Mouse (Mus musculus): ENCODE data around the gene Atp6v0a4. TPM values are rescaled to one million over a fixed set of nuclear protein-coding genes. Genes with fewer than 3 reads are reported as not detected.

Atp6v0a4 gene
- total and polyA plus RNA-seq, 2 experiments from 2014 or later = 0.29 to 0.42 TPM

- Histone ChIP-seq H3K27ac (no peak overlapping the region), H3K9ac (replicated peaks; ENCODE audit: low read length) (no peak overlapping the region), H3K4me3 (ENCODE audit: low read length) (no peak overlapping the region), H3K4me2 (ENCODE audit: low read depth, low read length) (no peak overlapping the region), H3K9me3 (ENCODE audit: low read length) (no peaks in the 10 kb centered on the region), H3K36me3 (ENCODE audit: insufficient read depth, low read length) (no peaks in the 10 kb centered on the region), H3K4me1 (ENCODE audit: insufficient read depth, low read length) (no peaks in the 10 kb centered on the region), H3K27me3 (ENCODE audit: insufficient read depth, low read length) (no peaks in the 10 kb centered on the region)
- 97% methylated on average over 5 of the region's 5 CpGs for WGBS
- ATAC-seq (no peak), DNase-seq (ENCODE audit: low spot score) (no peak)
- no peak for TF ChIP-seq CTCF (IDR thresholded peaks at IDR 0.05; ENCODE audit: low read depth)
These were observed 15.9 kb downstream of the Atp6v0a4 start for GRCm38 (mm10) chr6:38108449-38108848.

- no peak overlapping the region for H3K9ac ChIP-seq (replicated peaks; ENCODE audit: low read length)
- H3K4me1 ChIP-seq (ENCODE audit: insufficient read depth, low read length) = no peaks in the 10 kb centered on the region
- no peak overlapping the region for H3K27ac ChIP-seq
- 88% methylated on average over 9 of the region's 9 CpGs for WGBS
- ATAC-seq = no peak
- H3K4me3 ChIP-seq (ENCODE audit: low read length) = no peak overlapping the region
- no peak for TF ChIP-seq CTCF (IDR thresholded peaks at IDR 0.05; ENCODE audit: low read depth)
- no peak for DNase-seq (ENCODE audit: low spot score)
- H3K27me3 ChIP-seq (ENCODE audit: insufficient read depth, low read length) = no peaks in the 10 kb centered on the region
- H3K36me3 ChIP-seq (ENCODE audit: insufficient read depth, low read length) = no peaks in the 10 kb centered on the region
- H3K9me3 ChIP-seq (ENCODE audit: low read length) = no peaks in the 10 kb centered on the region
- no peak overlapping the region for H3K4me2 ChIP-seq (ENCODE audit: low read depth, low read length)
These were observed 18.5 kb downstream of the Atp6v0a4 start for GRCm38 (mm10) chr6:38105924-38106323.

GRCm38 (mm10) chr6:38103775-38104174, 20.6 kb downstream of the Atp6v0a4 start:
- Histone ChIP-seq H3K36me3 (ENCODE audit: insufficient read depth, low read length) (no peaks in the 10 kb centered on the region), H3K4me1 (ENCODE audit: insufficient read depth, low read length) (no peaks in the 10 kb centered on the region), H3K9me3 (ENCODE audit: low read length) (no peaks in the 10 kb centered on the region), H3K27me3 (ENCODE audit: insufficient read depth, low read length) (no peaks in the 10 kb centered on the region), H3K4me3 (ENCODE audit: low read length) (no peak overlapping the region), H3K27ac (no peak overlapping the region), H3K9ac (replicated peaks; ENCODE audit: low read length) (no peak overlapping the region), H3K4me2 (ENCODE audit: low read depth, low read length) (no peak overlapping the region)
- DNase-seq (ENCODE audit: low spot score) (no peak), ATAC-seq (no peak)
- WGBS = 54% methylated on average over 6 of the region's 6 CpGs
- TF ChIP-seq CTCF (IDR thresholded peaks at IDR 0.05; ENCODE audit: low read depth) = no peak

- Histone ChIP-seq H3K27me3 (ENCODE audit: insufficient read depth, low read length) (no peaks in the 10 kb centered on the region), H3K4me2 (ENCODE audit: low read depth, low read length) (no peak overlapping the region), H3K9ac (replicated peaks; ENCODE audit: low read length) (no peak overlapping the region), H3K36me3 (ENCODE audit: insufficient read depth, low read length) (no peaks in the 10 kb centered on the region), H3K9me3 (ENCODE audit: low read length) (no peaks in the 10 kb centered on the region), H3K4me3 (ENCODE audit: low read length) (no peak overlapping the region), H3K4me1 (ENCODE audit: insufficient read depth, low read length) (no peaks in the 10 kb centered on the region), H3K27ac (no peak overlapping the region)
- ATAC-seq (no peak), DNase-seq (ENCODE audit: low spot score) (no peak)
- no peak for TF ChIP-seq CTCF (IDR thresholded peaks at IDR 0.05; ENCODE audit: low read depth)
- WGBS = 81% methylated on average over 7 of the region's 7 CpGs
These were observed 22.1 kb downstream of the Atp6v0a4 start for GRCm38 (mm10) chr6:38102216-38102795.

DNA sequence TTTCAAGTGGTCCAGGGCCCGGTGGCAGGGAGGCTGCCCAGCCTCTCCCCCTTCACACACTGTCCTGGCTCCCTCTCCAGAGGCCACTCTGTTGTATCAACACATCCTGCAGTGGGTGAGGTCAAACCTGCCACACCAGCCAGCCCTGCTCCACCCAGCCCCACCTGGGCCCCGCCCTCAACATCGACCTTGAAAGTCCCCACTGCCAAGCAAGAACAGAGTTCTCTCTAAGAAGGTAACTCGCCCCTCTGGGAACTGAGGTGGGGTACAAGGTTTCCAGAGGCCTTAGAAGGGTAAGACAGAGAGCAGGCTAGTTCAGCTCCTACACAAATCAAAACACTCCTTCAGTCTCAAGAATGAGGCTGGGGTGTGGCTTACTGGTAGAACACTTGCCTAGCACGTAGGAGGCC, 27.4 kb downstream of the Atp6v0a4 start:
- no peaks in the 10 kb centered on the region for H3K9me3 ChIP-seq (ENCODE audit: low read length)
- 79% methylated on average over 5 of the region's 5 CpGs for WGBS
- DNase-seq (ENCODE audit: low spot score) (no peak), ATAC-seq (no peak)
- no peak overlapping the region for H3K4me3 ChIP-seq (ENCODE audit: low read length)
- no peak overlapping the region for H3K9ac ChIP-seq (replicated peaks; ENCODE audit: low read length)
- no peaks in the 10 kb centered on the region for H3K27me3 ChIP-seq (ENCODE audit: insufficient read depth, low read length)
- no peaks in the 10 kb centered on the region for H3K36me3 ChIP-seq (ENCODE audit: insufficient read depth, low read length)
- no peaks in the 10 kb centered on the region for H3K4me1 ChIP-seq (ENCODE audit: insufficient read depth, low read length)
- H3K27ac ChIP-seq = no peak overlapping the region
- no peak overlapping the region for H3K4me2 ChIP-seq (ENCODE audit: low read depth, low read length)
- TF ChIP-seq CTCF (IDR thresholded peaks at IDR 0.05; ENCODE audit: low read depth) = no peak

DNA sequence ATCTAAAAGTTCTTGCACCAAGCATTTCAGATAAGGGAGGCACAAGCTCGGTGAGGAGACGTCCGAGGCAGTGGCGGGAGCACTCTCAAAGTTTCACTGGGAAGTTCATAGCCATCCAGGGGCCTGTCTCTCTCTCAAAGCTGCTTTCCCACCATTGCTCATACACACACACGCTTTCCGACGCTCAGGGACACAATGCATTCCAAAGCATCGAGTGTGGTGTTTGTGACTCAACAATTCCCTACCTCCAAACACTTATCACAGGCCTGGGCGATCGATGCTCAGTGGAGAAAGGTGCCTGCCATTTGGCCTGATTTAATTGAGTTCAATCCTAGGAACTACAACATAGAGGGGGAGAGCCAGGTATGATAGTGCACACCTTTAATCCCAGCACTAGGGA, 29.7 kb downstream of the Atp6v0a4 start:
- WGBS = 90% methylated on average over 10 of the region's 10 CpGs
- ATAC-seq = no peak

GRCm38 (mm10) chr6:38092539-38092938, 31.8 kb downstream of the Atp6v0a4 start:
- 95% methylated on average over 8 of the region's 8 CpGs for WGBS
- no peaks in the 10 kb centered on the region for H3K27me3 ChIP-seq (ENCODE audit: insufficient read depth, low read length)
- no peak overlapping the region for H3K27ac ChIP-seq
- no peak overlapping the region for H3K4me2 ChIP-seq (ENCODE audit: low read depth, low read length)
- DNase-seq (ENCODE audit: low spot score) (no peak), ATAC-seq (no peak)
- H3K4me3 ChIP-seq (ENCODE audit: low read length) = no peak overlapping the region
- no peaks in the 10 kb centered on the region for H3K4me1 ChIP-seq (ENCODE audit: insufficient read depth, low read length)
- TF ChIP-seq CTCF (IDR thresholded peaks at IDR 0.05; ENCODE audit: low read depth) = no peak
- no peaks in the 10 kb centered on the region for H3K36me3 ChIP-seq (ENCODE audit: insufficient read depth, low read length)
- no peaks in the 10 kb centered on the region for H3K9me3 ChIP-seq (ENCODE audit: low read length)
- H3K9ac ChIP-seq (replicated peaks; ENCODE audit: low read length) = no peak overlapping the region

More for the DNA sequence above, 29.7 kb downstream of the Atp6v0a4 start:
- Histone ChIP-seq H3K4me2 (ENCODE audit: low read depth, low read length) (no peak overlapping the region), H3K4me3 (ENCODE audit: low read length) (no peak overlapping the region), H3K9ac (replicated peaks; ENCODE audit: low read length) (no peak overlapping the region), H3K9me3 (ENCODE audit: low read length) (no peaks in the 10 kb centered on the region), H3K4me1 (ENCODE audit: insufficient read depth, low read length) (no peaks in the 10 kb centered on the region), H3K36me3 (ENCODE audit: insufficient read depth, low read length) (no peaks in the 10 kb centered on the region), H3K27ac (no peak overlapping the region), H3K27me3 (ENCODE audit: insufficient read depth, low read length) (no peaks in the 10 kb centered on the region)
- no peak for TF ChIP-seq CTCF (IDR thresholded peaks at IDR 0.05; ENCODE audit: low read depth)
- no peak for DNase-seq (ENCODE audit: low spot score)

Data from hindbrain, postnatal 0 days (tissue).